Mouse (Mus musculus) liver, adult 2 months (tissue): ENCODE results near the gene Fas. TPM values are rescaled to one million over a fixed set of nuclear protein-coding genes. Genes with fewer than 3 reads are reported as not detected.

ENCODE experiments used
- DNase-seq: peaks from one replicate; pipeline ENCODE4 v3.0.0-alpha.2; 2011; ENCODE audit warnings: low read depth, low spot score; ENCODE audit errors: extremely low read depth
- H3K27ac ChIP-seq: fragments of 200-500 bp; replicated peaks from 2 replicates; pipeline ENCODE4 v1.5.1; 2012; ENCODE audit warnings: low read depth, mild to moderate bottlenecking, control low read depth, inconsistent platforms, low read length; ENCODE audit not compliant: insufficient read depth
- H3K27me3 ChIP-seq: fragments of 200-500 bp; 2 replicates; pipeline ENCODE4 v1.6.1; 2012; ENCODE audit warnings: mild to moderate bottlenecking, moderate library complexity, low read length, inconsistent platforms; ENCODE audit not compliant: control insufficient read depth, insufficient read depth
- H3K36me3 ChIP-seq: fragments of 200-500 bp; 2 replicates; pipeline ENCODE4 v1.6.1; 2012; ENCODE audit warnings: low read length, inconsistent platforms; ENCODE audit not compliant: control insufficient read depth, insufficient read depth
- H3K4me1 ChIP-seq: fragments of 200-500 bp; 2 replicates; pipeline ENCODE4 v1.6.1; 2011; ENCODE audit warnings: low read length; ENCODE audit not compliant: control insufficient read depth, insufficient read depth
- H3K4me3 ChIP-seq: fragments of 200-500 bp; 2 replicates; pipeline ENCODE4 v1.5.1; 2011; ENCODE audit warnings: low read depth, mild to moderate bottlenecking, control low read depth, low read length, moderate library complexity; ENCODE audit not compliant: insufficient read depth
- H3K79me2 ChIP-seq: fragments of 200-500 bp; 2 replicates; pipeline ENCODE4 v1.6.1; 2012; ENCODE audit warnings: inconsistent platforms, mild to moderate bottlenecking, low read length, moderate library complexity; ENCODE audit not compliant: control insufficient read depth, insufficient read depth
- H3K9ac ChIP-seq: fragments of 200-500 bp; 2 replicates; pipeline ENCODE4 v1.6.1; 2012; ENCODE audit warnings: low read depth, mild to moderate bottlenecking, control low read depth, inconsistent platforms, low read length
- CTCF ChIP-seq: fragments of 200-500 bp; IDR thresholded peaks from 2 replicates; pipeline ENCODE4 v1.5.1; 2011; ENCODE audit warnings: low read depth, low read length, control low read depth
- POLR2A ChIP-seq: fragments of 200-500 bp; IDR thresholded peaks from 2 replicates; pipeline ENCODE4 v1.6.1; 2011; ENCODE audit warnings: low read length, control low read depth; ENCODE audit not compliant: insufficient read depth; ENCODE audit errors: extremely low read depth
- WGBS: fragments of 180-500 bp; shearing (Covaris S2); methylation state at CpG from one replicate; pipeline ENCODE4 v1.1.7; 2018; 5-methylcytosine and 5-hydroxymethylcytosine counted together
- polyA plus RNA-seq: library from polyadenylated mRNA; depleted of rRNA; stranded (reverse); fragments of >200 nt; gene quantifications from 2 replicates; pipeline ENCODE4 v1.2.3, GENCODE M21; 2012; rRNA removed
- total RNA-seq: library from RNA; depleted of rRNA; stranded (reverse); fragments of >200 nt; gene quantifications from 2 replicates; pipeline ENCODE4 v1.2.3, GENCODE M21; 2014; rRNA removed

Fas gene
- total RNA-seq (20.2 and 25.5 TPM in 2 replicates), polyA plus RNA-seq (3.4 and 4.9 TPM in 2 replicates)

- WGBS = 3% methylated on average over 19 of the region's 19 CpGs
- H3K4me1 ChIP-seq = peaks cover 18% of the 10 kb centered on the region
- H3K4me3 ChIP-seq = peak within 1 kb of the TSS; percentile 79
- DNase-seq = peak; percentile 88
- peak within 1 kb of the TSS; percentile 93 for H3K27ac ChIP-seq
- TF ChIP-seq CTCF = no peak
- peak; percentile 72 for TF ChIP-seq POLR2A
- peak within 1 kb of the TSS; percentile 86 for H3K9ac ChIP-seq
- H3K27me3 ChIP-seq = no peaks in the 10 kb centered on the region
- H3K36me3 ChIP-seq = no peaks in the 10 kb centered on the region
- peaks cover 13% of the 10 kb centered on the region for H3K79me2 ChIP-seq
These were observed at the start of gene Fas for GRCm38 (mm10) chr19:34289948-34290789. Fas (plus strand) TSS chr19:34290666.

- Histone ChIP-seq H3K27ac (no peak overlapping the region), H3K27me3 (no peaks in the 10 kb centered on the region), H3K79me2 (no peaks in the 10 kb centered on the region), H3K4me1 (no peaks in the 10 kb centered on the region), H3K36me3 (no peaks in the 10 kb centered on the region), H3K4me3 (no peak overlapping the region), H3K9ac (no peak overlapping the region)
- WGBS = 72% methylated on average over 15 of the region's 15 CpGs
- peak; percentile 24 for DNase-seq
- TF ChIP-seq POLR2A (no peak), CTCF (peak; percentile 57)
These were observed 49.1 kb upstream of the Fas start for GRCm38 (mm10) chr19:34241247-34241915.

DNA sequence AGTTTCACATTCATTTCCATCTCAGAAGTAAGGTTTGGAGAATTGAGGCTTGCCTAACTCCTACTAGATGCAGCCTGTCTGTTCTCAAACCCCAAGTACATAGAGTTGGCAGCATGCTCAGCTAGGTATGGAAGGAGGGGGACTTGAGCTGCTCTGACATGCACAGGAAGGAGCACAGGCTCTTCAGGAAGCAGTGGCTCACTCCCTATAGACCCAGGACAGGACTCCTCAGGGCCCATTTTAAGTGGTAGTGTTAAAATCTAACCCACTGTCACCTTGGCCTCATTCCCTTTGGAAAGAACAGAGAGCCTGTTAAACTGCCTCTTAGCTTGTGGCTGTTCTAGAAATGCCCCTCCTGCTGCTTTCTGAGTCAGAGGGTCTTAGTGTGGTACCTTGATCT is 47.5 kb upstream of the Fas start:
- Histone ChIP-seq H3K4me3 (no peak overlapping the region), H3K79me2 (no peaks in the 10 kb centered on the region), H3K9ac (no peak overlapping the region), H3K27ac (no peak overlapping the region), H3K4me1 (no peaks in the 10 kb centered on the region), H3K36me3 (no peaks in the 10 kb centered on the region), H3K27me3 (no peaks in the 10 kb centered on the region)
- DNase-seq = no peak
- TF ChIP-seq POLR2A (no peak), CTCF (no peak)

DNA sequence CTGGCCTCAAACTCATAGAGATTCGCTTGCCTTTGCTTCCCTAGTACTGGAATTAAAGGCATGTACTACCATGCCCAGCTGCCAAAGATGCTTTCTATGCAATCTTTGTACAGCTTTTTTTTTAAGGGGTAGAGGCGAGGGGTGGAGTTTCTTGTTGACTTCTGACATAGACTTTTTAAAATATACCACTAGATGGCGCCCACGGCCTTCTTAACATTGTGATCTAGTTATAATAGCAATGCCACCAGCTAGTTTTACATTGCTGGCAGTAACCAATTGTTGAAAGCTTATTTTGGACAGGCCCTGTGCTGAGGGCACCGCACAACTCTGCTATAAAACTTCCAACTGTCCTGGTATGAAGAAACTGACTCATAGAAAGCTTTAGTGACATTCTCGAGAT is 46.4 kb upstream of the Fas start:
- 12% methylated on average over 6 of the region's 6 CpGs for WGBS

DNA sequence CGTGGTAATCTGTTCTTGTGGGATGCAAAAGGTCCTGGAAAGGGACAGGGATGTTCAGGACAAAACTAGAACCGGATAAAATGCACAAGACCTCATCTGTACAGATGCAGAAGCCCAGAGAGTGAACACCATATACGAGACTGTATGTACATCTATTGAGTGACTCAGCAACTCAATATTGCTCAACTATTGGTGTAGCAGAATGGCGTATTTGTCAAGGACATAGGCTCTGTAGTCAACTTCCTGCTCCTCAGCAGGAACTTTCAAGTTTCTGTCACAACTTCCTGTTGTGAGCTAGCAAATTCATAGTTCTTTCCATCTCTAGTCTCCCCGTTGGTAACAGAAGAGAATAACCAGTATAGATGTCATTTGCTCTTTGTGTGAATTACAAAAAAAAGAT is 41.9 kb upstream of the Fas start:
- H3K36me3 ChIP-seq = no peaks in the 10 kb centered on the region

More for the DNA sequence above, 46.4 kb upstream of the Fas start:
- no peaks in the 10 kb centered on the region for H3K27me3 ChIP-seq
- 0 out of 2 replicates have a peak overlapping the region, but pooled peaks have one; percentile 20 for H3K4me3 ChIP-seq
- no peak overlapping the region for H3K9ac ChIP-seq
- no peaks in the 10 kb centered on the region for H3K79me2 ChIP-seq
- TF ChIP-seq CTCF = peak; percentile 32; the same call in 1 of the 2 replicates
- no peak for TF ChIP-seq POLR2A
- no peaks in the 10 kb centered on the region for H3K4me1 ChIP-seq
- peak; percentile 67 for DNase-seq
- H3K36me3 ChIP-seq = no peaks in the 10 kb centered on the region
- no peak overlapping the region for H3K27ac ChIP-seq

More for the DNA sequence above, 41.9 kb upstream of the Fas start:
- no peak overlapping the region for H3K27ac ChIP-seq
- H3K4me3 ChIP-seq = no peak overlapping the region
- no peak overlapping the region for H3K9ac ChIP-seq
- no peaks in the 10 kb centered on the region for H3K79me2 ChIP-seq
- H3K27me3 ChIP-seq = no peaks in the 10 kb centered on the region; the same call in 1 of the 2 replicates
- no peaks in the 10 kb centered on the region for H3K4me1 ChIP-seq
- DNase-seq = peak; percentile 27
- TF ChIP-seq POLR2A (no peak), CTCF (no peak)
- WGBS = 72% methylated on average over 5 of the region's 5 CpGs
